Mouse (Mus musculus): Measurements from ENCODE around the gene Rnf187. TPM values are rescaled to one million over a fixed set of nuclear protein-coding genes. Genes with fewer than 3 reads are reported as not detected.

Rnf187 gene
- polyA plus RNA-seq, 1 experiment from 2014 or later = 113 TPM

- no peaks in the 10 kb centered on the region for H3K27me3 ChIP-seq (ENCODE audit: control insufficient read depth, insufficient read depth, low read length)
- peak overlapping the region; percentile 70 for H3K27ac ChIP-seq (ENCODE audit: low read length)
- ATAC-seq (ENCODE audit: insufficient read depth, low FRiP score) = no peak
- WGBS = 64% methylated on average over 3 of the region's 3 CpGs
- H3K4me2 ChIP-seq (ENCODE audit: low read depth, low read length) = peak overlapping the region; percentile 99
- H3K9ac ChIP-seq (ENCODE audit: low read length) = peak overlapping the region; percentile 92
- H3K4me3 ChIP-seq (replicated peaks; ENCODE audit: low read length) = peak overlapping the region; percentile 76
- peaks cover 7% of the 10 kb centered on the region for H3K36me3 ChIP-seq (ENCODE audit: control insufficient read depth, insufficient read depth, low read length)
- H3K4me1 ChIP-seq (ENCODE audit: control insufficient read depth, insufficient read depth, low read length) = peaks cover 28% of the 10 kb centered on the region
- H3K9me3 ChIP-seq (replicated peaks; ENCODE audit: control insufficient read depth, low read length) = no peaks in the 10 kb centered on the region
Measured at GRCm38 (mm10) chr11:58979183-58979582, 40.5 kb upstream of the Rnf187 start.

GRCm38 (mm10) chr11:58978706-58979030, 40.0 kb upstream of the Rnf187 start:
- Histone ChIP-seq H3K36me3 (ENCODE audit: control insufficient read depth, insufficient read depth, low read length) (peaks cover 7% of the 10 kb centered on the region), H3K4me2 (ENCODE audit: low read depth, low read length) (peak overlapping the region; percentile 99), H3K4me3 (replicated peaks; ENCODE audit: low read length) (peak overlapping the region; percentile 76), H3K9me3 (replicated peaks; ENCODE audit: control insufficient read depth, low read length) (no peaks in the 10 kb centered on the region), H3K4me1 (ENCODE audit: control insufficient read depth, insufficient read depth, low read length) (peaks cover 28% of the 10 kb centered on the region), H3K27ac (ENCODE audit: low read length) (peak overlapping the region; percentile 80), H3K9ac (ENCODE audit: low read length) (peak overlapping the region; percentile 92), H3K27me3 (ENCODE audit: control insufficient read depth, insufficient read depth, low read length) (no peaks in the 10 kb centered on the region)
- 2% methylated on average over 5 of the region's 5 CpGs for WGBS
- ATAC-seq (ENCODE audit: insufficient read depth, low FRiP score) = no peak

- peak; percentile 54 for ATAC-seq (ENCODE audit: insufficient read depth, low FRiP score)
- H3K9me3 ChIP-seq (replicated peaks; ENCODE audit: control insufficient read depth, low read length) = no peaks in the 10 kb centered on the region
- peaks cover 7% of the 10 kb centered on the region for H3K36me3 ChIP-seq (ENCODE audit: control insufficient read depth, insufficient read depth, low read length)
- peak within 1 kb of the TSS; percentile 92 for H3K9ac ChIP-seq (ENCODE audit: low read length)
- WGBS = under 1% methylated on average over 64 of the region's 64 CpGs
- H3K4me2 ChIP-seq (ENCODE audit: low read depth, low read length) = peak within 1 kb of the TSS; percentile 99
- peak within 1 kb of the TSS; percentile 80 for H3K27ac ChIP-seq (ENCODE audit: low read length)
- no peaks in the 10 kb centered on the region for H3K27me3 ChIP-seq (ENCODE audit: control insufficient read depth, insufficient read depth, low read length)
- peak within 1 kb of the TSS; percentile 76 for H3K4me3 ChIP-seq (replicated peaks; ENCODE audit: low read length)
- peaks cover 28% of the 10 kb centered on the region for H3K4me1 ChIP-seq (ENCODE audit: control insufficient read depth, insufficient read depth, low read length)
Measured at GRCm38 (mm10) chr11:58978027-58978705, 39.5 kb upstream of the Rnf187 start, which contains the start of gene Trim11. Trim11 (plus strand) TSS chr11:58978093.

GRCm38 (mm10) chr11:58977607-58978026, 38.9 kb upstream of the Rnf187 start:
- ATAC-seq (ENCODE audit: insufficient read depth, low FRiP score) = no peak

GRCm38 (mm10) chr11:58977150-58977549, 38.4 kb upstream of the Rnf187 start:
- no peak for ATAC-seq (ENCODE audit: insufficient read depth, low FRiP score)
- peak overlapping the region; percentile 92 for H3K9ac ChIP-seq (ENCODE audit: low read length)
- H3K4me2 ChIP-seq (ENCODE audit: low read depth, low read length) = peak overlapping the region; percentile 99
- WGBS = under 1% methylated on average over 29 of the region's 29 CpGs
- H3K36me3 ChIP-seq (ENCODE audit: control insufficient read depth, insufficient read depth, low read length) = peaks cover 4% of the 10 kb centered on the region
- H3K4me1 ChIP-seq (ENCODE audit: control insufficient read depth, insufficient read depth, low read length) = peaks cover 28% of the 10 kb centered on the region
- no peaks in the 10 kb centered on the region for H3K9me3 ChIP-seq (replicated peaks; ENCODE audit: control insufficient read depth, low read length)
- peak overlapping the region; percentile 76 for H3K4me3 ChIP-seq (replicated peaks; ENCODE audit: low read length)
- H3K27ac ChIP-seq (ENCODE audit: low read length) = peak overlapping the region; percentile 80
- no peaks in the 10 kb centered on the region for H3K27me3 ChIP-seq (ENCODE audit: control insufficient read depth, insufficient read depth, low read length)

More at GRCm38 (mm10) chr11:58977607-58978026, 38.9 kb upstream of the Rnf187 start:
- H3K9ac ChIP-seq (ENCODE audit: low read length) = peak overlapping the region; percentile 92
- WGBS = 0% methylated on average over 21 of the region's 21 CpGs
- peaks cover 5% of the 10 kb centered on the region for H3K36me3 ChIP-seq (ENCODE audit: control insufficient read depth, insufficient read depth, low read length)
- H3K9me3 ChIP-seq (replicated peaks; ENCODE audit: control insufficient read depth, low read length) = no peaks in the 10 kb centered on the region
- H3K27ac ChIP-seq (ENCODE audit: low read length) = peak overlapping the region; percentile 80
- peaks cover 28% of the 10 kb centered on the region for H3K4me1 ChIP-seq (ENCODE audit: control insufficient read depth, insufficient read depth, low read length)
- H3K4me2 ChIP-seq (ENCODE audit: low read depth, low read length) = peak overlapping the region; percentile 99
- peak overlapping the region; percentile 76 for H3K4me3 ChIP-seq (replicated peaks; ENCODE audit: low read length)
- no peaks in the 10 kb centered on the region for H3K27me3 ChIP-seq (ENCODE audit: control insufficient read depth, insufficient read depth, low read length)

- WGBS = 91% methylated on average over 3 of the region's 3 CpGs
- H3K4me2 ChIP-seq (ENCODE audit: low read depth, low read length) = no peak overlapping the region
- H3K4me1 ChIP-seq (ENCODE audit: control insufficient read depth, insufficient read depth, low read length) = peaks cover 11% of the 10 kb centered on the region
- H3K27ac ChIP-seq (ENCODE audit: low read length) = no peak overlapping the region
- no peak for ATAC-seq (ENCODE audit: insufficient read depth, low FRiP score)
- no peaks in the 10 kb centered on the region for H3K27me3 ChIP-seq (ENCODE audit: control insufficient read depth, insufficient read depth, low read length)
- H3K9ac ChIP-seq (ENCODE audit: low read length) = no peak overlapping the region
- no peaks in the 10 kb centered on the region for H3K9me3 ChIP-seq (replicated peaks; ENCODE audit: control insufficient read depth, low read length)
- H3K4me3 ChIP-seq (replicated peaks; ENCODE audit: low read length) = no peak overlapping the region
- H3K36me3 ChIP-seq (ENCODE audit: control insufficient read depth, insufficient read depth, low read length) = peaks cover 6% of the 10 kb centered on the region; the same call in 1 of the 2 replicates
Measured at GRCm38 (mm10) chr11:58974414-58974813, 35.7 kb upstream of the Rnf187 start.

- Histone ChIP-seq H3K4me3 (replicated peaks; ENCODE audit: low read length) (no peak overlapping the region), H3K27ac (ENCODE audit: low read length) (no peak overlapping the region), H3K9ac (ENCODE audit: low read length) (no peak overlapping the region), H3K9me3 (replicated peaks; ENCODE audit: control insufficient read depth, low read length) (no peaks in the 10 kb centered on the region), H3K4me1 (ENCODE audit: control insufficient read depth, insufficient read depth, low read length) (no peaks in the 10 kb centered on the region), H3K27me3 (ENCODE audit: control insufficient read depth, insufficient read depth, low read length) (no peaks in the 10 kb centered on the region), H3K36me3 (ENCODE audit: control insufficient read depth, insufficient read depth, low read length) (peaks cover 6% of the 10 kb centered on the region; the same call in 1 of the 2 replicates), H3K4me2 (ENCODE audit: low read depth, low read length) (no peak overlapping the region)
- no peak for ATAC-seq (ENCODE audit: insufficient read depth, low FRiP score)
- WGBS = 89% methylated on average over 3 of the region's 3 CpGs
Measured at GRCm38 (mm10) chr11:58971796-58972195, 33.1 kb upstream of the Rnf187 start.

GRCm38 (mm10) chr11:58970831-58971530, 32.3 kb upstream of the Rnf187 start:
- no peak overlapping the region for H3K4me3 ChIP-seq (replicated peaks; ENCODE audit: low read length)
- H3K4me1 ChIP-seq (ENCODE audit: control insufficient read depth, insufficient read depth, low read length) = no peaks in the 10 kb centered on the region
- no peaks in the 10 kb centered on the region for H3K9me3 ChIP-seq (replicated peaks; ENCODE audit: control insufficient read depth, low read length)
- WGBS = 88% methylated on average over 21 of the region's 21 CpGs
- no peak for ATAC-seq (ENCODE audit: insufficient read depth, low FRiP score)
- H3K36me3 ChIP-seq (ENCODE audit: control insufficient read depth, insufficient read depth, low read length) = peaks cover 6% of the 10 kb centered on the region; the same call in 1 of the 2 replicates
- H3K9ac ChIP-seq (ENCODE audit: low read length) = no peak overlapping the region
- H3K4me2 ChIP-seq (ENCODE audit: low read depth, low read length) = no peak overlapping the region
- H3K27ac ChIP-seq (ENCODE audit: low read length) = no peak overlapping the region
- no peaks in the 10 kb centered on the region for H3K27me3 ChIP-seq (ENCODE audit: control insufficient read depth, insufficient read depth, low read length)

GRCm38 (mm10) chr11:58969659-58970058, 30.9 kb upstream of the Rnf187 start:
- Histone ChIP-seq H3K36me3 (ENCODE audit: control insufficient read depth, insufficient read depth, low read length) (peaks cover 4% of the 10 kb centered on the region; the same call in 1 of the 2 replicates), H3K9me3 (replicated peaks; ENCODE audit: control insufficient read depth, low read length) (no peaks in the 10 kb centered on the region)
- ATAC-seq (ENCODE audit: insufficient read depth, low FRiP score) = no peak

More at GRCm38 (mm10) chr11:58969659-58970058, 30.9 kb upstream of the Rnf187 start:
- Histone ChIP-seq H3K27ac (ENCODE audit: low read length) (no peak overlapping the region), H3K4me2 (ENCODE audit: low read depth, low read length) (no peak overlapping the region), H3K4me3 (replicated peaks; ENCODE audit: low read length) (no peak overlapping the region), H3K9ac (ENCODE audit: low read length) (no peak overlapping the region), H3K4me1 (ENCODE audit: control insufficient read depth, insufficient read depth, low read length) (no peaks in the 10 kb centered on the region), H3K27me3 (ENCODE audit: control insufficient read depth, insufficient read depth, low read length) (no peaks in the 10 kb centered on the region)
- WGBS = 52% methylated on average over 6 of the region's 6 CpGs
